Mouse (Mus musculus): Measurements from ENCODE around the gene Eef1akmt2.

The Eef1akmt2 gene

DNA sequence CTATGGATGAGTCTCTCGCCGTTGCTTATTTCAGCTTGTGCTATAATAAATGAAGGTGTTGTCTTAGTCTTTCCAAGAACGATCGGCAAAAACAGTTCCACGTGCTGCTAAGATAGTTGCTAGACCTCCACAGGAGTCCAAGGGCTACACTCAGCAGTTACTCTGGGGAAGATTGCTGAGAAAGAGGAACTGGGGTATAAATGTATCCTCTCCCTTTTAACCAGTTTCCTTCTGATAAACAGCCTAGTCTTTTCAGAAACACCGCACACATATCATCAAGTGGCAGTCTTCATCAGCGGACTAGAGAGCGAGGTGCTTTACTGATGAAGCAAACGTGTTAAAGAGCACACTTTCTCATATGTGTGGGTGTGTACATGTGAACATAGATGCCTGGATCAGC is 13.8 kb upstream of the Eef1akmt2 start:
- DNase-seq (ENCODE audit: low spot score) = no peak

DNA sequence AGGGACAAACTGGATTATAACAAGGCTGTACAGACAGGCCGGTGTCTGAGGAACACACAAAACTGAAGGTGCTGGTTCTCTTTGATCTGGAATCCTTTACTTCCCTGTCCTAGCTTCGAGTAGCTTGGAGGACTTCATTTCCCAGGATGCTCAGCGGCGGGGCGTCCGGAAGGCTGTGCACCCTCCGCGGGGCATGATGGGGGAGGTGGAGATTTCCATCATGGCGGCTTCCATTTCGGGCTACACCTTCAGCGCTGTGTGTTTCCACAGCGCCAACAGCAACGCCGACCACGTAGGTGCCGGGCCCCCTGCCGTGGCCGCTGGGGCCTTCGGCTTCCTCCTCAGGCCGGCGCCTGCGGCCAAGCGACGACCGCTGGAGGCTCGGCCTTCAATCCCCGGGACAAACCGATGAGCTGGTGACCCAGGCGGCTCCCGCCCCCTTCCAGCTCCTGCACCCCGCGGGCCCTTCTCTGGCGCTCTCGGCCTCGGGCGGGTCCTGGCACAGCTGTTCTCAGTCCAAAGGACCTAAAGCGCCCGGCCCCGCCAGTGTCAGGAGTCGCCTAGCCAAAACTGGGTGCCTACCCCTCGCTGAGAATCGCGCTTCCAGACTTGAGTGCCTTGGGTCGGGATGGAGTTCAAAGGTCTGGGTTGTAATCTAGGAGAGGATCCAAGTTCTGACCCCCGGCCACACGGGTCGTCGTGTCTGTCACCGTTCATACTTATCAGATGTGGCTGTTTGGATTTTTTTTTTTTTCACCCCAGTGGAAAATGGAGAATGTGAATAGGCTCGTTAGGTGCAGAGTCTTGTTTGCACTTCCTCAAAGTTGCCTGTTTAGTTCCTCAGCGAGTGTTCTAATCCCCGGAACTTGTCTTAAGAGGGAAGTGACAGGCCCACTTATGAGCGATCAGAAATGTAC is 6.8 kb upstream of the Eef1akmt2 start, which contains the start of gene Abraxas2:
Abraxas2 (plus strand) TSS at position 184 of the 917 bp plus-strand sequence.
- DNase-seq (ENCODE audit: low spot score) = peak; percentile 90

DNA sequence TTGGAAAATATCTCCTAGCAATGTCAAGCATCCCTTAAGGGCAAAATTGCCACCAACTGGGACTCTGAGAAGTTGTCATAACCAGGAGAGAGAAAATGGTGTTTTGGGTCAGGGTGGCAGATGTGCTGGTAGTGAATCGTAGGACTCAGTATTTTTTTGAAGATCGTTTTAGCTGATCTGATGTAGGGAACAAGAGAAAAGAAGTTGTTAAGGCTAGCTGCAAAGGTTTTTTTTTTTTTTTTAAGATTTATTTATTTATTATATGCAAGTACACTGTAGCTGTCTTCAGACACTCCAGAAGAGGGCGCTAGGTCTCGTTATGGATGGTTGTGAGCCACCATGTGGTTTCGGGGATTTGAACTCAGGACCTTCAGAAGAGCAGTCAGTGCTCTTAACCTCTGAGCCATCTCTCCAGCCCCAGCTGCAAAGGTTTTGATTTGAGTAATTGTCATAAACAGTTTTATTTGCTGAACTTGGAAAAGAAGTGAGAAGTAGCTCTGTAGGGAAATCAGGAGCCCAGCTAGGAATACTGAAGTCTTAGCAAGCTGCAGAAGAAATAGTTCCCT is 5.7 kb upstream of the Eef1akmt2 start:
- DNase-seq (ENCODE audit: low spot score) = no peak

DNA sequence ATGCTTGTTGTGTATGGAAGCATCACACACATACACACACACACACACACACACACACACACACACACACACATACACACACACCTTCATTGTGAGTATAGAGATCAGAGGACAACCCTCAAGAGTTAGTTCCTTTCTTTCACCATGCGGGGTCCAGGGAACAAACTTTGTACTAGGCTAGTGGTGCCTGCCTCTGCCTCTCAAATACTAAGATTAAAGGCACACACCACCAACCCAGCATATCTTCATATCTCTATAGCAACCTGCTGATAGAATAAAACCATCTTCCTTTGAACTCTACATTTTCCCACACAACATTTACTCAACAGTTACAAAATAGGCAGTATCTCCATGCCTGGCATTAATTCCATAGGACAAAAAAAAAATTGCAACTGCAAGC is 3.6 kb upstream of the Eef1akmt2 start:
- no peak for DNase-seq (ENCODE audit: low spot score)

DNA sequence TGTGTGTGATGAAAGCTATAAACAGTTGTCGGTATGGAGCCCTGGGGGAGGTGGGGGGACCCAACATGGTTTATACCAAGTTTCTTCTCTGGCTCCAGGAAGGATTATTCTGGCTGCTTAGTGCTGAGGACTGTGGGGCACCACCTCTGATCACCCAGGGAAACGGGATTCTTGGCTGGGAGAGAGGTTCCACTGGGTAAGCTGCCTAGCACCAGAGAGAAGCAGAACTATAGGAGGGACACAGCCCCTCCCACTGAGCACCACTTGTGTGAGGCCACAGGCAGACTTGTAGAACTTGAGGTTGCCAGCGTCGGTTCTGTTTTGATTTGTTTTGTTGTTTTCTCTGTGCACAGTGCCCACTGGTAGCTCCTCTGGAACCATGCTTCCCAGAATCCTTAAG is 1.5 kb upstream of the Eef1akmt2 start:
- DNase-seq (ENCODE audit: low spot score) = no peak

DNA sequence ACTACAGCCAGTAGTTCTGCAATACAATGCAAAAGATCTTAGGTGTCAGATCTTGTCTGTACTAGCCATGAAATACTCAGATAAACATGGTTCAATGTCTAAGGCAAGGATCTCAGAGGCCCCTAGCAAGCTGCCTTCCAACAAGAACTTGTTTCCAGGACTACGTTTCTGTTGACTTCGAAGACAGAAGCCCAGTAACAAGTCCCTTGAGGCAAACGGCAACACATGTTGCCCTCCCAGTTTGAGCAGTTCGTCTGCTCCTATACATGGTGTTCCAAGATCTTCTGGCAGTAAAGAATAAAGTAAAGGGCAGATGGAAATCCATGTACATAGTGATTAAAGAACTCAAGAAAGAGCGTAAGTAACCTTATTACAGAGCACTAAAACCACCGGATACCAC is 888 bp upstream of the Eef1akmt2 start:
- DNase-seq (ENCODE audit: low spot score) = no peak

DNA sequence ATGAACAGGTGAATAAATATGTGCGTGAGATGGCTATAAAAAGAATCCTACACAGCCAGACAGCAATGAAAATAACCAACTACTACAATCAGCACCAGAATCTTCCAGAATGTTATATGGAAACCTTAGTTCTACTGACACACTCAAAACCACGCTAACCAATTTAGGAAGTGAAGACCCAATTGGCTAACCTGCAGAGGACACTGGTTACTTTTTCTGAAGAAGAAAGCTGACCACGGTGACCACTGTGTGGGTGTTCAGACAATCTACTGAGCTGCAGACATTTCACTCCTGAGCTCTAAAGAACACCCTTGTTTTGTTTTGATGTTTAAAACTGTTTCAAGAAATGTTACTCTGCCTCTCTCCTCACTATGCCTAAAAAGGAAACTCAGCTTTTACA is 9.3 kb downstream of the Eef1akmt2 start:
- no peak for DNase-seq (ENCODE audit: low spot score)

DNA sequence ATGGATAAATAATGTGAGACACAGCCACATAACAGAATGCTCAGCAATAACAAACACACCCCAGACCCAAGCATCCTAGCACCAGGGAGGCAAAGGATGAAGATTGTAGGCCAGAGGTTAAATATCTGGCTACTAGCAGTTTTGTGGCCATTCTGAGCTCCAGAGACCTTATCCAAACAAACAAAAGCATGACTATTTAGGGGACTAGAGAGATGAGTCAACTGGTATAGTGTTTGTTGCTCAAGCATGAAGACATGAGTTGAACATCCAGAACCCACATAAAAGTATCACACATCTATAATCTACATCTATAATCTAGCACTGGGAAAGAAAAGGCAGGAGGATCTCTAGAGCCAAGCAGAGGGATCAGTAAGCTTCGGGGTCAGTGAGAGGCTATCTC is 10.0 kb downstream of the Eef1akmt2 start:
- DNase-seq (ENCODE audit: low spot score) = no peak

DNA sequence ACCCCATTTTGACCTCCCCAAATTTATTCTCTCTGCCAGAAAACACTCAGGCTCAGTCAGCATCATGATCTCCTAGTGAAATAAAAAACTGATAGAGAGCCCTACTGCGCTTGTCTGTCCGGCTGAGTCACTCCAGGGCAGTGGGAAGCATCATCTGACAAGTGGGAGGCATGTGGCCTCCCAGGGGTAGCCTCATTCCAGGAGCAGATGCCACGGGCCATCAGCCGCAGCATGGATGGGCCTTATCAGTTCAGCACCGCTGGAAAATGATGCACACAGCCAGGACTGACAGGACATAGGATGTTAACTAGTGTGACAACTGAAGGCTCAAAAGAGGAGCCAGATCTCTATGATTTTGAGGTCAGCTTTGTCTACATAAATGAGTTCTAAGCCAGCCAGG is 11.2 kb downstream of the Eef1akmt2 start:
- no peak for DNase-seq (ENCODE audit: low spot score)

DNA sequence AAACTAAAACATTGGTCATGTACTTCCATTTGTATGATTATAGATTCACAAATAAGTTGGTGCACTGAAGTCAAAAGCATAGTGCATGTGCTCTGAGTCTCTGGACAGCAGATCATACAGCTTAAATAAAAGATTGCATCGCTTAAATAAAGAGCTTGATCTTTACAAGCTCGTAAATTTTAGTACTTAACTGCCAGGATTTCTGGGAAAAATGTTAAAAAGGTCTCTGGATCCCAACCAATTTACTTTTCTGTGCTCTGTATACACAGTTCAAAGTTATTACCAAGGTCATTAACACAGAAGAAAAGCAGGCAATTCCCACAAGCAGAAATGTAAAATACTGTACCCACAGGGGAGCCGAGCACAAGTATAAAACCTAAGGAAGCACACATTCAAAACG is 21.5 kb downstream of the Eef1akmt2 start:
- no peak for DNase-seq (ENCODE audit: low spot score)

DNA sequence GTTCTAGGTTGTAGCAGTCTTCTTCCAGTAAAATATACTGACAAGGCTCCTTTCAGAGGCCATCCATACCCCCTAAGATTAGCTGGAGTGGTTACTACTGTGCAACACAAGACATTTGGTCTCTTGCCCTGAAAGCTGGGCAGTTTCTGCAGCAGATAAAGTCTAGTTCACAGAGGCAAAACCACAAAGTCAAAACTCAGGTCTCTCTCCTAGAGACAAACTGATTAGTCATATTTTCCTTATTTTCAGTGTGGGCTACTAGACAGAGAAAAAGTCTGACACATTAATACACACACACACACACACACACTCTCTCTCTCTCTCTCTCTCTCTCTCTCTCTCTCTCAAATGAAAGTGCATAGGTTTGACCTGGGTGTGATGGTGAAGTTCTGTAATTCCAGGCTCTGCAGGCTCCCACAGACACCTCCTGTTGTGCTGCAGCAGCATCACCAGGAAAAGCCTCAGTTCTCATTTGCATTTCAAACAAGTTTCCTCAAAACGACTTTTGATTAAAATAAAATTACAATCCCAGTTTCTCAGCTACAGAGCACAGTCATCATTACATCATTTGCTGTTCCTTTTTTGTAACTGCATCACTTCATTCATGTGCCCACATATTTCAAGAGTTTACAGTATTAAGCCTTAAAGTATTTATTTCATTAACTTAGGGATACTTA is 28.0 kb downstream of the Eef1akmt2 start:
- DNase-seq (ENCODE audit: low spot score) = no peak

DNA sequence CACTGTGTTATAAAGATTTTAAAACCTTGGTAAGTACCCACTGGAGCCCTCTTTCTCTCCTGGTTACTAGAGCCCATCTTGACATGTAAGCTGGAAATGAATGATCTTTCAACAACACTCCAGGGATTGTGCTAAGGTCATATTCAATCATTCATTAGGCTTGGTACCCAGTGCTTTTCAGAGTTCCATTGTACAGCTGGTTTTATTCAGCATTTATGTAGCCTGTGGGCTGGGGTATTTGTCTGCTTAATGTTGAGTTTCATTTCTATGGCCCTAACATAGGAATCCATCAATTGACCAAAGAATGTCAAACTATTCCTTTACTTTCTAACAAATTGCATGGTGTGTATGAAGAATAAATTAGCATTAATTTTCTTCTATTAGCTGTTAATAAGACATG is 28.6 kb downstream of the Eef1akmt2 start:
- no peak for DNase-seq (ENCODE audit: low spot score)

DNA sequence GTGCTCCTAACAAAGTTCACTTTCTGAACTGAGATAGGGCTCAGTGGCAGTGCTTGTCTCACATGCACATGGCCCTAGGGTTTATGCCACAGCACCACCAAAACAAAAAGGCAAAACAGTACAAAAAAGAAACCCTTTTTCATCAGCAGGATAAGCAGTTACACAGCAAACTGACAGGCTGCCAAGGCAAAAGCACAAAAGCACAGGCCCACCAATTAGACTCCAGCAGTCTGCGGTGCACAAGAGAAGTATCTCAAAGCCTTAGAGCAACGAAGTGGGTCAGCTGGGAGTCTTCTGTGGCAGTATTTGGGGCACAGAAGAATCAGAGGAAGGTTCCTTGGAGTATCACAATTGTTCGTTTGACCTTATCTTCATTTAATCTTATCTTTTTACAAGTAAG is 31.8 kb downstream of the Eef1akmt2 start:
- DNase-seq (ENCODE audit: low spot score) = no peak

DNA sequence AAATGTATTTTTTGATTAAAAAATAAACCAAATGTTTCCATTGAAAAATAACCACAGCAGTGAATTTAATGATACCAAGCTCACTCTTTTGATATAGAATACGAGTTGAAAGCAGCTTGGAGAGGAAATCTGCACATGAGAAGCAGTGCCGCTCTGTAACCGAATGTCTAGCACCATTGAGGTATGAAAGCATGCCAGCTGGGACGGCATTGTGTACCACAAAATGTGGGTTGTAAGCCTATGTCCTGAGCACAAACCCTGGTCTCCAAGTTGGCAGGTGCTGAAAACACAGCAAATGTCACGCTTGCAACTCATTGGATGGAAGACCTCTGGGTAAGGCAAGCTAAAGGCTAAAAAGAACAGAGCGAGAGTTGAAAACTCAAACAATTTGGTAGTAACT is 35.4 kb downstream of the Eef1akmt2 start:
- DNase-seq (ENCODE audit: low spot score) = no peak

DNA sequence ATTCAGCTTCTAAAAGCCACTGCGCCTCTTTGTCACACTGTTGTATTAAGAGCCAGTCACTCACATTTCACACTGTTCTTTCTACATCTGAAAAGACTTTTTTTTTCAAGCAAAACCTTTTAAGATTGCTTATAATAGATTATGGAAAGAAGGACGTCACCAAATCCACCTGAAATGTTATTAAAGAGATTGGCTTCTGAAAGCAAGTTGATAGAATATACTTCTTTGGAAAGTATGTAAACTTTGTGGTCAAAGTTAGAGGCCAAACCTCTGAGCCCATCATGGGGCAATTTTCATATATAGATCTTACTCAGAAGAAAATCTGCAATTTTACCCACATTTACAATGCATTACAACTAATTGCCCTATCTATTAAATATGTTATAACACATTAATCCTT is 35.9 kb downstream of the Eef1akmt2 start:
- no peak for DNase-seq (ENCODE audit: low spot score)

DNA sequence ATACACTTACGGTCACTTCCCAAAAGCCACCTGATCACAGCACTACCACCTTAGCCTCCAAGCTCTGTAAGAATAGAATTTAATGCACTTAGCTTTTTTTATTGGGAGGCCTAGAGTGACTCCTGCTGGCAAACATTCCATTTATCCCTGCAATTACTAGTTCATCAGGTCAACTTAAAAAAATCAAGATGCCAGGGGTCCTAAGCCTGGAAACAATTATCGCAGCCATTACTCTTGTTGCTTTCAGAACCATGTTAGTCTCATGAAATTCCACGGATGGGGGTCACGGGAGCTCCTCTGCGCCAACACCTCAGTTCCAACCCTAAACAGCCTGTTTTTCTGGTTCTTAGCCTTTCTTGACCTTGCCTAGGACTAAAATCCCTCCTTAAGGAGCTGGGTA is 37.4 kb downstream of the Eef1akmt2 start:
- DNase-seq (ENCODE audit: low spot score) = no peak

DNA sequence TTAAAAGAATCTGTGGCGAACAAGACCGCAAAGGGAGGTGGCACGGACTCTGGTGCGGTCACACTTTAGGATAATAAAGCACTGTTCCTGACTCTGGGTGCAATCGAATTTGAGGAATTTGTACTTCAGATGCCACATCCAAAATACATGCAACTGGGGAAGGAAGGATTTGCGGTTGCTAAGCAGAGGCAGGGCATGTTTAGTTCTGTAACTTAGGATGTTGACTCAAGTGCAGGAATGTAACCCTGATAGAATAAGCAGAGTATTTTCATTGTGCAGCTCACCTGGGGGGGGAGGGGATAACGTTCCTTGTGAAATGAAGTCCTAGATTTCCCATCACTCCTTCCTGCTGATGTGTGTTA is 38.4 kb downstream of the Eef1akmt2 start:
- DNase-seq (ENCODE audit: low spot score) = no peak

DNA sequence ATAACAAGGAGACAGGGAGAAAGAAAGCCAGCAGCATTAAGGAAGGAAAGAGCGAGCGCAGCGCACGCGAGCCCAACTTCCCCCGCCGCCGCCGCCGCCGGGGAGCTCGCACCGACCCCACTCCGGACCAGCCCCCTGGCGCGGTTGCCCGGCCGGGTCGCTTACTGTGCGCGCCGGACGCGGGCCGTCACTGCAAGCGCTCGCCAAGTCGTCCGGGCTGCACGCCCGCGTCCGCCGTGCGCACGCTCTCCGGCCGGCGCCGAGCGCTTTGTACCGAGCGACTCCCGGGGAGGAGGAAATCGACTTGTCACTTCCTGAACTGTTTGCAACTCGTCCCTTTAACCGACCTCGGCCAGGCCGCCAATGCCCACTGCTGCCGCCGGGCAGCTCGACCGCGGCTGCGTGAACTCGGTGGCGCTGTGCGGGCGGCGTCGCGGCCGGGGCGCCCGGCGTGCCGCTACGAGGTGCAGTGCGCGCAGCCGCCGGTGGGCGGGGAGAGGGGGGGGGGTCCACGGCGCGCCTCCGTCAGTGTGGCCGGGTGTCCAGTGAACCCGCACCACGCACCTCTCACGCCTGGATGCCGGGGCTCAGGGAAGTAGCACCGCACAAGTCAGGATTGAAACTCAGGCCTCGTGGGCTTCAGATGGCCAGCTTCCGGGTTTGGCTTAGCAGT is 38.9 kb downstream of the Eef1akmt2 start, which contains the start of gene Fam53b:
Fam53b (minus strand) TSS at position 471 of the 673 bp plus-strand sequence.
- no peak for DNase-seq (ENCODE audit: low spot score)

DNA sequence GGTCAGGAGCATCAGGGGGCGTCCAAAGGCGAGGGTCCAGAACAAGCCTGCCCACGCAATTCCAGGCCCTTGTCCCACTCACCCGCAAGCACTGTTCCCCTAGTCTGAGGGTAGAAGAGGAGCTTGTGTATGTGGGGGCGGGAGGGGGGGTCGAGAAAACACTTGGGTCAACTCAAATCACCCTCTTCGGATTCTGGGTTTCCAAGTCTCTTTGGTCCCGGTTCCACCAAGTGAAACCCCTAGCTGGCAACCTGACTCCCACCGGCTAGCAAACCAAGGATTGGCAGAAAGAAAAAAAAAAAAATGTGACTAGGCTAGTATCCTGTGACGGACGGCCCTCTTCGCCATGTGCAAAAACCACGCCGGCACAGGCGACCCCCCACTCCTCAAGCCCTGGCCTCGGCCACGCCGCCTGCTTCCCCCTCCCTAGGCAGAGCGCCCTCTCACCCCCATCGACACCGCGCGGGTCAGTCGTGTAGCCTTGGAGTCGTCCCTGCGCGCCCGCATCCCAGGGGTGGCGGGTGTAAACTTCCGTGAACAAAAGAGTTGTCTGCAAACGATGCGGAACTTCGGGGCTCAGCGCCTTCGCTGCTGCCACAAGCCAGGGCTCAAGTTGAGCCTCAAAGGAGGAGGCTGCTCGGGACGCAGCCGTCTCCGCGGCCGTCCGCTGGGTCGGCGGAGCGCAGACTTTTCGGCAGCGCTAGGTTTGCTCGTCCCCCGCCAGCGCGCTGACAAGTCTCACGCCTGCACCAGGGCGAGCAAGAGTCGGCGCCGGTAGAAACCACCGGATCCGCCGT is 39.7 kb downstream of the Eef1akmt2 start:
- peak; percentile 44 for DNase-seq (ENCODE audit: low spot score)

DNA sequence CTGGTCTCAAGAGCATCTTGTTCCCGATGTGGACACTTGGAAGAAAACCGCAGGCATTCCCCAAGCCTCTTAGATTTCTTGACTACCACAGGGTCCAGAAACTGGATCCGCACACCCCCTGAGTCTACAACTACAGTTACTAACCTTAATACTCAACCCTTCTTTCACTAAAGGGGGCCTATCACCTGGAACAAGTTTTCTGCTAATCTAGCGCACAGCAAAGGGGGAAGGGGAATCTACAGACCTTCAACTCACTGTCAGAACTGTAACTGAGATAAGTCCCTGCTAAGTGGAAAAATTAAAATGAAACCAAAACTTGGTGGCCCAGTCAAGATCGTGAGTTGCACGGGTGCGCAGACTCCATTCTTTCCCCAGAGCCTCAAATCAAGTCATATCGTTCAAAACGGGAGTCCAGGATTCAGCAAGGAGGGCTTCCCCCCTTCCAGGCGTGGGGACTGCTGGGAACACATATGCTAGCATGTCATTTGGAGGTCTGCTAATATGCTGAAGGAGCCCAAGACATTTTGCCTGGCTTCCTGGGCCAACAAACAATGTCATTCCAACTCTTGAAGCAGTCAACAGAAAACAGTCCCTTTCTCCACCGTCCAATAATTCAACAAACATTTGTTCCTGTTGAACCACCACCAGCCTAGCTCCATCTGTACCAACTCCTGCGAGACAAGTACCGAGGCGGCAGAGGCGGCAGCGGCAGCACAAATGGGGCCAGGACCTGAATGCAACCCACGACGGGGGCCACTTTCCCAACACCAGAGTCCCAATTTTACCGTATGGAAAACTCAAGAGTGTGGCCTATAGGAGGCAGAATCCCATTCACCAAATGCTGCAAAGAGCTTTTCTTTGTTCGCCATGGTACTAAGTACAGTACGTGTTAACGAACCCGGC is 40.5 kb downstream of the Eef1akmt2 start:
- DNase-seq (ENCODE audit: low spot score) = peak; percentile 63

DNA sequence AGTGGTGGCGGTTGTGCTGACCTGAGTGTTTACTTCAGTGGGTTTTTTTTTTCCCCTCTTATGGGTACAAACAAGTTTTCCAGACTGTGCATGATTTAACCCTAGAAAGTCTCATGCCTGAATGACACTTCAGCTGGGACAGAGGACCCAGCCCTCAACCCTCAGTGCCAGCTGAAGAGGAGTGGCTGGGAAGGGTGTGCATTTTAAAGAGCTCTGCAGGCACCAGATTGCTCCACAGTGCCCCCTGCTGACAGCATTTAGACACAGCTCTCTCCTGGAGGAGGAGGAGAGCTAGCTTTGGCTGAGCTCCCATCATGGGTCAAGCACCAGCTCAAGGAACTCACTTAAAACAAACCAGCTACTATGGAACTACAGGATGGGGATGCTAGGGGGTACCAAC is 41.6 kb downstream of the Eef1akmt2 start:
- peak; percentile 92 for DNase-seq (ENCODE audit: low spot score)

Measured in c-Kit-positive CD71-positive TER-119-positive erythroid progenitor cells, embryonic 14.5 days (primary cell).